Mouse (Mus musculus): ENCODE data around the gene Vars. TPM values are rescaled to one million over a fixed set of nuclear protein-coding genes. Genes with fewer than 3 reads are reported as not detected.
"Not testable (repeated sequence)": the region's sequence is repeated elsewhere in the genome, so short reads cannot be mapped to it uniquely, and the experiment has no call there.

Gene Vars
- polyA plus RNA-seq, 1 experiment from 2014 or later: 88.4 TPM

DNA sequence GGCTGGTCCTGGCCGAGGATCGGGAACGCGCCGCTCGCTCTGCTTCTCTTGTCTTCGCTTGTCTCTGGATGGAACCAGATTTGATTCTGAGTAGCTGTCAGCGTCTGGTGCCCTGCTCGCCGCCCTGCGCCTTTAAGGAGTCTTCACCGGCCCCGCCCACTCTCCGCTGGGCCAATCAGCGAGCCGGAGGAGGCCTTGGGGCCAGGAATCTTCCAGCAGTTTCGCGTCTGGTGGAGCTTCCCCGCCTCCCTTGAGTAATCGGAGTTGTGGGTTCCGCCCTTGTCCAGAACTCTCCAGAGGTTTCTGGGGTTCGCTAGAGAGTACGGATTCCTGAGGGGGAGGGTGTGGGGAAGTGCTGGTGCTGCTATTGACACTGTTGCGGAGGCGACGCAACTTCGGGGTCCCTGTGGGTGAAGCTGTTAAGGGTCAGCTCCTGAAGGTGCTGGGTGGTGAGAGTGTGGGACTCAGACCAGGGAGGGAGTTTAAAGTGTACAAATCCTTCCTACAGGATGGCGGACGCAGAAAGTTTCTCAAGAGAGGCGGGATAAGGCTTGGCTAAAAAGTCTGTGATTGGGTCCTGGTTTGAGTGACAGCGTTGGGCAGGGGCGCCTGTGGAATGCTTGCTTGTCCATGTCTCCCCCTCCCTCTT lies 41.5 kb upstream of the Vars start, which contains the start of gene Hspa1b:
TSS of gene Hspa1b (minus strand) at position 109 of the 649 bp plus-strand sequence.
- H3K27ac ChIP-seq: peak within 1 kb of the TSS; percentile 52; the same call in 1 of the 2 replicates
- peak within 1 kb of the TSS; percentile 44 for H3K9ac ChIP-seq
- H3K36me3 ChIP-seq (ENCODE audit: poor library complexity, severe bottlenecking); H3K9me3 ChIP-seq (replicated peaks): not testable (repeated sequence)
- H3K4me2 ChIP-seq: peak within 1 kb of the TSS; percentile 73
- WGBS: under 1% methylated on average over 31 of the region's 32 CpGs
- H3K4me3 ChIP-seq: peak within 1 kb of the TSS; percentile 43
- ATAC-seq: peak; percentile 96
- peaks cover 40% of the 10 kb centered on the region for H3K27me3 ChIP-seq
- peaks cover 12% of the 10 kb centered on the region for H3K4me1 ChIP-seq

GRCm38 (mm10) chr17:34959881-34960515 lies 40.8 kb upstream of the Vars start:
- no peaks in the 10 kb centered on the region for H3K36me3 ChIP-seq (ENCODE audit: poor library complexity, severe bottlenecking)
- ATAC-seq: no peak
- H3K9me3 ChIP-seq (replicated peaks): no peaks in the 10 kb centered on the region
- H3K9ac ChIP-seq: peak overlapping the region; percentile 44; the same call in 1 of the 2 replicates
- H3K27ac ChIP-seq: no peak overlapping the region; the same call in 1 of the 2 replicates
- H3K4me2 ChIP-seq: peak overlapping the region; percentile 73
- WGBS: 10% methylated on average over 12 of the region's 12 CpGs
- H3K4me1 ChIP-seq: peaks cover 12% of the 10 kb centered on the region
- peaks cover 36% of the 10 kb centered on the region for H3K27me3 ChIP-seq
- peak overlapping the region; percentile 43 for H3K4me3 ChIP-seq

DNA sequence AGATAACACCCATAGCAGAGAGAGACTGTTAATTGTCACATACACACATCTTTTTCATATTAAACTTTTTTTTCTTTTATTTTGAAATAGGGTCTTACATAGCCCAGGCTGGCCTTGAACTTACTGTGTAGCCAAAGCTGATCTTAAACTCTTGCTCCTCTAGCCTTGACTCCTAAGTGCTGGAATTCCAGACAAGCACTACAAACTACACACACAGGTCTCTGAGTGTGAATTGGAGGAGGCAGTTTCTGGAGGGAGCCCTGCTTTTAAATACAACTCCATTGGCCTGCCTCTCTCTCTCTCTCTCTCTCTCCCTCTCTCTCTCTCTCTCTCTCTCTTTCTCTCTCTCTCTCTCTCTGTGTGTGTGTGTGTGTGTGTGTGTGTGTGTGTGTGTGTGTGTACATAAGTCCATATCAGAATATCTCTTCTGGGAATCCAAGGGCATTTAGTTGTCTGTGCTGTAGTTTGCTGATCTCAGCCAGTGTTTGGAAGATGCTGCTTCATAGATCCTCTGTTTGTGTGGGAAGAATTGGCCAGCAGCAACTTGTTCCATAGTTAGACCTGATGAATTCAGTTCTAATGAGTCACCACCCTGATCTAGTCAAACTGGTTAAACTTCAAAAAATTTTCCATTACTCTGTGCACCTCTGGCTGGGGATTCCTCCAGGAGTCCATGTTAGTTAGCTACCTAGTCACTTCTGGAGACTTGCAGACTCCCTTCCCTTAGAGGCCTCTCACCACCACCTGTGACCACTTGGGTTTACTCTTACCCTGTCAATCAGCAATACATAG lies 39.9 kb upstream of the Vars start:
- peaks cover 29% of the 10 kb centered on the region for H3K27me3 ChIP-seq
- no peak for ATAC-seq

GRCm38 (mm10) chr17:34962125-34962524 lies 38.7 kb upstream of the Vars start:
- 41% methylated on average over 3 of the region's 3 CpGs for WGBS
- Histone ChIP-seq H3K4me2 (no peak overlapping the region), H3K4me1 (peaks cover 12% of the 10 kb centered on the region), H3K9me3 (replicated peaks) (no peaks in the 10 kb centered on the region), H3K27me3 (peaks cover 22% of the 10 kb centered on the region), H3K9ac (no peak overlapping the region), H3K27ac (no peak overlapping the region), H3K36me3 (ENCODE audit: poor library complexity, severe bottlenecking) (no peaks in the 10 kb centered on the region), H3K4me3 (no peak overlapping the region)
- ATAC-seq: no peak

More for the DNA sequence above, 39.9 kb upstream of the Vars start:
- no peak overlapping the region for H3K9ac ChIP-seq
- H3K27ac ChIP-seq: no peak overlapping the region
- peaks cover 12% of the 10 kb centered on the region for H3K4me1 ChIP-seq
- H3K4me2 ChIP-seq: no peak overlapping the region
- no peak overlapping the region for H3K4me3 ChIP-seq
- no peaks in the 10 kb centered on the region for H3K36me3 ChIP-seq (ENCODE audit: poor library complexity, severe bottlenecking)
- H3K9me3 ChIP-seq (replicated peaks): no peaks in the 10 kb centered on the region

- H3K9ac ChIP-seq: no peak overlapping the region
- H3K4me1 ChIP-seq: peaks cover 12% of the 10 kb centered on the region
- H3K27me3 ChIP-seq: peaks cover 29% of the 10 kb centered on the region
- no peak overlapping the region for H3K4me2 ChIP-seq
- H3K4me3 ChIP-seq: no peak overlapping the region
- no peaks in the 10 kb centered on the region for H3K36me3 ChIP-seq (ENCODE audit: poor library complexity, severe bottlenecking)
- ATAC-seq: no peak
- WGBS: 57% methylated on average over 1 of the region's 1 CpGs
- H3K9me3 ChIP-seq (replicated peaks): no peaks in the 10 kb centered on the region
- no peak overlapping the region for H3K27ac ChIP-seq
These were observed 37.9 kb upstream of the Vars start for GRCm38 (mm10) chr17:34962841-34963240.

GRCm38 (mm10) chr17:34964640-34965049 lies 36.1 kb upstream of the Vars start:
- Histone ChIP-seq H3K4me2 (no peak overlapping the region), H3K4me1 (peaks cover 8% of the 10 kb centered on the region), H3K9ac (peak overlapping the region; percentile 18; the same call in 1 of the 2 replicates), H3K4me3 (no peak overlapping the region), H3K27ac (no peak overlapping the region), H3K36me3 (ENCODE audit: poor library complexity, severe bottlenecking) (no peaks in the 10 kb centered on the region), H3K9me3 (replicated peaks) (no peaks in the 10 kb centered on the region), H3K27me3 (peaks cover 47% of the 10 kb centered on the region)
- 5% methylated on average over 1 of the region's 1 CpGs for WGBS
- ATAC-seq: no peak

- WGBS: 83% methylated on average over 5 of the region's 5 CpGs
- H3K4me2 ChIP-seq: no peak overlapping the region
- no peak overlapping the region for H3K27ac ChIP-seq
- H3K27me3 ChIP-seq: peaks cover 48% of the 10 kb centered on the region
- H3K4me1 ChIP-seq: no peaks in the 10 kb centered on the region
- H3K9me3 ChIP-seq (replicated peaks): no peaks in the 10 kb centered on the region
- no peak for ATAC-seq
- no peak overlapping the region for H3K9ac ChIP-seq
- no peak overlapping the region for H3K4me3 ChIP-seq
- H3K36me3 ChIP-seq (ENCODE audit: poor library complexity, severe bottlenecking): no peaks in the 10 kb centered on the region
These were observed 35.2 kb upstream of the Vars start for GRCm38 (mm10) chr17:34965627-34966026.

- ATAC-seq; H3K4me3 ChIP-seq; H3K9ac ChIP-seq; H3K4me2 ChIP-seq; H3K4me1 ChIP-seq; H3K9me3 ChIP-seq (replicated peaks); H3K27ac ChIP-seq; H3K36me3 ChIP-seq (ENCODE audit: poor library complexity, severe bottlenecking): not testable (repeated sequence)
- WGBS: 62% methylated on average over 8 of the region's 11 CpGs
- peaks cover 42% of the 10 kb centered on the region for H3K27me3 ChIP-seq
These were observed 31.0 kb upstream of the Vars start, which contains the start of gene Gm20481 for GRCm38 (mm10) chr17:34969822-34970221. Gm20481 (plus strand) TSS chr17:34969912.

DNA sequence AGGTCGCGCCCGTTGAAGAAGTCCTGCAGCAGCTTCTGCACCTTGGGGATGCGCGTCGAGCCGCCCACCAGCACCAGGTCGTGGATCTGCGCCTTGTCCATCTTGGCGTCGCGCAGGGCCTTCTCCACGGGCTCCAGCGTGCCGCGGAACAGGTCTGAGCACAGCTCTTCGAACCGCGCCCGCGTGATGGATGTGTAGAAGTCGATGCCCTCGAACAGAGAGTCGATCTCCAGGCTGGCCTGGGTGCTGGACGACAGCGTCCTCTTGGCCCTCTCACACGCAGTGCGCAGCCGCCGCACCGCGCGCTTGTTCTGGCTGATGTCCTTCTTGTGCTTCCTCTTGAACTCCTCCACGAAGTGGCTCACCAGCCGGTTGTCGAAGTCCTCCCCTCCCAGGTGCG lies 29.9 kb upstream of the Vars start:
- ATAC-seq; H3K4me3 ChIP-seq; H3K9ac ChIP-seq; H3K27ac ChIP-seq; H3K4me2 ChIP-seq; H3K4me1 ChIP-seq; H3K36me3 ChIP-seq (ENCODE audit: poor library complexity, severe bottlenecking); H3K9me3 ChIP-seq (replicated peaks): not testable (repeated sequence)
- WGBS: 51% methylated on average over 24 of the region's 37 CpGs
- peaks cover 41% of the 10 kb centered on the region for H3K27me3 ChIP-seq

DNA sequence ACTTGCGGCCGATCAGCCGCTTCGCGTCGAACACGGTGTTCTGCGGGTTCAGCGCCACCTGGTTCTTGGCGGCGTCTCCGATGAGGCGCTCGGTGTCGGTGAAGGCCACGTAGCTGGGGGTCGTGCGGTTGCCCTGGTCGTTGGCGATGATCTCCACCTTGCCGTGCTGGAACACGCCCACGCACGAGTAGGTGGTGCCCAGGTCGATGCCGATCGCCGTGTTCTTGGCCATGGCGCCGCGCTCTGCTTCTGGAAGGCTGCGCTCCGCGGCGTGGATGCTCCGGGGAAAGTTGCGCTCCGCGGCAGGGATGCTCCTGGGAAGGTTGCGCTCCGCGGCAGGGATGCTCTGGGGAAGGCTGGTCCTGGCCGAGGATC lies 29.1 kb upstream of the Vars start:
- Histone ChIP-seq H3K9ac (0 out of 2 replicates have a peak overlapping the region, but pooled peaks have one; percentile 48), H3K4me3 (peak overlapping the region; percentile 40), H3K4me2 (peak overlapping the region; percentile 79), H3K27me3 (peaks cover 39% of the 10 kb centered on the region)
- H3K9me3 ChIP-seq (replicated peaks); ATAC-seq; H3K36me3 ChIP-seq (ENCODE audit: poor library complexity, severe bottlenecking); H3K27ac ChIP-seq; H3K4me1 ChIP-seq: not testable (repeated sequence)
- 0% methylated on average over 14 of the region's 43 CpGs for WGBS

DNA sequence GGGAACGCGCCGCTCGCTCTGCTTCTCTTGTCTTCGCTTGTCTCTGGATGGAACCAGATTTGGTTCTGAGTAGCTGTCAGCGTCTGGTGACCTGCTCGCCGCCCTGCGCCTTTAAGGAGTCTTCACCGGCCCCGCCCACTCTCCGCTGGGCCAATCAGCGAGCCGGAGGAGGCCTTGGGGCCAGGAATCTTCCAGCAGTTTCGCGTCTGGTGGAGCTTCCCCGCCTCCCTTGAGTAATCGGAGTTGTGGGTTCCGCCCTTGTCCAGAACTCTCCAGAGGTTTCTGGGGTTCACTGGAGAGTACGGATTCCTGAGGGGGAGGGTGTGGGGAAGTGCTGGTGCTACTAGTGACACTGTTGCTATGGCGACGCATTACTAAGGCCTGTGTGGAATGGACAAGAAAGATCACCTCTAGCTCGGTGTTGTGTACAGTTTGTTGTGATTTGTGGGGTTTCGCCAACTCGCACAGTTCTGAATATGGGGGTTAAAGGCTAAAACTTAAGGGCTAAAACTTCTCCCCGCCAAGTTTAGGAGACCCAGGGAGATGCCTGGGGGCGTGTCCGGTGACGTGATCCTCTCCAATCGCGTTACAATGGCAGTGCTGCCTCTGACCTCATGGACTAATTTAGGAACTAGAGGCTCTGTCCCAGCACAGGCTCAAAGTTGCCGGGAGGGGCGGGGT lies 28.6 kb upstream of the Vars start, which contains the start of the genes Hspa1a and Hspa1l:
TSS of gene Hspa1a (minus strand) at position 88 of the 681 bp plus-strand sequence.
TSS of gene Hspa1l (plus strand) at position 635 of the 681 bp plus-strand sequence.
- WGBS: under 1% methylated on average over 32 of the region's 33 CpGs
- H3K9me3 ChIP-seq (replicated peaks); H3K27ac ChIP-seq; H3K4me1 ChIP-seq; H3K36me3 ChIP-seq (ENCODE audit: poor library complexity, severe bottlenecking): not testable (repeated sequence)
- peak; percentile 96 for ATAC-seq
- Histone ChIP-seq H3K4me2 (peak within 1 kb of the TSS; percentile 79), H3K27me3 (peaks cover 38% of the 10 kb centered on the region), H3K9ac (peak within 1 kb of the TSS; percentile 48; the same call in 1 of the 2 replicates), H3K4me3 (peak within 1 kb of the TSS; percentile 40)
